Mouse (Mus musculus): ENCODE measurements around the gene Fam189a1. TPM values are rescaled to one million over a fixed set of nuclear protein-coding genes. Genes with fewer than 3 reads are reported as not detected.
A peak's percentile ranks its signal among the peaks of the same experiment; 100 is the strongest.

The Fam189a1 gene
- polyA plus RNA-seq, 1 experiment from 2014 or later: 3.6 TPM

DNA sequence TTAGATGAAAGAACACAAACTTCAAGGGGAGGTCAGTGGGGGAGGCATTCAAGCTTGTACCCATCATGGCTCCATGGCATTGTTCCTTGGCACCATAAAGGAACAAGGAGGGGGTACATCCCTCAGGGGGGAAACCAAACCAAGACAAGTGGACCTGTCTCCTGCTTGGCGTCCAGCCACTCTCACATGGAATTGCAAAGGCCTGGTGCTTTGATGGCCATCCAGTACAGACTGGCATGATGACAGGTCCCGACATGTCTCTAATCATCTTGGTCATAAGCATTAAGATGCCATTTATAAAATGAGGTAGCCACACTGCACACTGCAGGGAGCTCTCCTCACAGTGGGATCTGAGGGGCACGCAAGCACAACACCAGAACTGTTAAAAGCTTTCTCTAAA is 41.0 kb downstream of the Fam189a1 start:
- Histone ChIP-seq H3K9me3 (ENCODE audit: control insufficient read depth, low read length) (no peaks in the 10 kb centered on the region), H3K27me3 (replicated peaks; ENCODE audit: control insufficient read depth, insufficient read depth, low read length) (no peaks in the 10 kb centered on the region), H3K4me2 (ENCODE audit: low read depth, low read length) (no peak overlapping the region), H3K36me3 (ENCODE audit: control insufficient read depth, insufficient read depth, low read length) (no peaks in the 10 kb centered on the region), H3K9ac (ENCODE audit: low read depth, low read length) (no peak overlapping the region), H3K27ac (replicated peaks; ENCODE audit: low read depth, low read length) (no peak overlapping the region), H3K4me3 (ENCODE audit: low read depth, low read length) (no peak overlapping the region), H3K4me1 (ENCODE audit: control insufficient read depth, insufficient read depth, low read length) (no peaks in the 10 kb centered on the region)
- DNase-seq (ENCODE audit: low spot score) (no peak), ATAC-seq (ENCODE audit: low read depth) (no peak)
- WGBS: 67% methylated on average over 3 of the region's 3 CpGs

DNA sequence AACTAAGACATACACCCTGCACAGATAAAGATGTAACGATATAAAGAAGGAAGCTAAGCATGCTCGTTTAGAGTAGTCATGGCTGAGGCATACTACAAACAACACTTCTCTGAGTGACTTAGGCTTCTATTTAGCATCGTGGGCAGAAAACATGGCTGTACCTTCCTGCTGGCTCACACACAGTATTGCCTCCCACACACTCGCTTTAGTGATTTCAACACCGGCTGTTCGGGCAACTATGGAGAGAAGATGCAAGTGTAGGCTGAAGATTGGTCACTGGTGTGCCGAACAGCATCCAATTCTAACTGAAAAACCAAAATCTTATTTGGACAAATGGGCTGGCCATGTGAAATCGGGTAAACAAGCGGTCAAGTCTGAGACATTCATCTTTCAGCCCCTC is 44.7 kb downstream of the Fam189a1 start:
- DNase-seq (ENCODE audit: low spot score) (no peak), ATAC-seq (ENCODE audit: low read depth) (no peak)
- H3K36me3 ChIP-seq (ENCODE audit: control insufficient read depth, insufficient read depth, low read length): no peaks in the 10 kb centered on the region
- H3K27me3 ChIP-seq (replicated peaks; ENCODE audit: control insufficient read depth, insufficient read depth, low read length): no peaks in the 10 kb centered on the region
- no peak overlapping the region for H3K4me2 ChIP-seq (ENCODE audit: low read depth, low read length)
- H3K4me3 ChIP-seq (ENCODE audit: low read depth, low read length): no peak overlapping the region
- H3K4me1 ChIP-seq (ENCODE audit: control insufficient read depth, insufficient read depth, low read length): no peaks in the 10 kb centered on the region
- H3K9me3 ChIP-seq (ENCODE audit: control insufficient read depth, low read length): no peaks in the 10 kb centered on the region
- 91% methylated on average over 9 of the region's 9 CpGs for WGBS
- no peak overlapping the region for H3K27ac ChIP-seq (replicated peaks; ENCODE audit: low read depth, low read length)
- H3K9ac ChIP-seq (ENCODE audit: low read depth, low read length): no peak overlapping the region

DNA sequence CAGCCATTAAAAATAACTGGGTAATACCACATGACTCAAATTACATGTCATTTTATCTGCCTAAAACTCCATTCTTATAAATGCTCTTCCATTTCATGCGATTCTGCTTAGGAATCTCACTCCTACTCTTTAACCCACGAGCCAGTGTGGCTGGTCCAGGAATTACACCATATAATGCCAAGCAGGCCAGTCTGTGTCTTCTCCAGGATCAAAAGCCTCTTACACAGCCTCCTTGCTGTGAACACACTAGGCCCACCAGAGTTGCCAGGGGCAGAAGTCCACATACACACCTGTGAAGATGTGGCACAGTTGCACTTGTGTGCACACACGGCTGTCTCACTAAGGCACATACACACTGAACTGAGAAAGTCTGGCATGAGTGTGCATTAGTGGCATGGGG is 50.8 kb downstream of the Fam189a1 start:
- DNase-seq (ENCODE audit: low spot score) (no peak), ATAC-seq (ENCODE audit: low read depth) (no peak)
- WGBS: 78% methylated on average over 3 of the region's 3 CpGs
- H3K4me2 ChIP-seq (ENCODE audit: low read depth, low read length): no peak overlapping the region
- H3K36me3 ChIP-seq (ENCODE audit: control insufficient read depth, insufficient read depth, low read length): no peaks in the 10 kb centered on the region
- no peaks in the 10 kb centered on the region for H3K27me3 ChIP-seq (replicated peaks; ENCODE audit: control insufficient read depth, insufficient read depth, low read length)
- no peak overlapping the region for H3K4me3 ChIP-seq (ENCODE audit: low read depth, low read length)
- no peak overlapping the region for H3K9ac ChIP-seq (ENCODE audit: low read depth, low read length)
- no peaks in the 10 kb centered on the region for H3K9me3 ChIP-seq (ENCODE audit: control insufficient read depth, low read length)
- no peaks in the 10 kb centered on the region for H3K4me1 ChIP-seq (ENCODE audit: control insufficient read depth, insufficient read depth, low read length)
- no peak overlapping the region for H3K27ac ChIP-seq (replicated peaks; ENCODE audit: low read depth, low read length)

DNA sequence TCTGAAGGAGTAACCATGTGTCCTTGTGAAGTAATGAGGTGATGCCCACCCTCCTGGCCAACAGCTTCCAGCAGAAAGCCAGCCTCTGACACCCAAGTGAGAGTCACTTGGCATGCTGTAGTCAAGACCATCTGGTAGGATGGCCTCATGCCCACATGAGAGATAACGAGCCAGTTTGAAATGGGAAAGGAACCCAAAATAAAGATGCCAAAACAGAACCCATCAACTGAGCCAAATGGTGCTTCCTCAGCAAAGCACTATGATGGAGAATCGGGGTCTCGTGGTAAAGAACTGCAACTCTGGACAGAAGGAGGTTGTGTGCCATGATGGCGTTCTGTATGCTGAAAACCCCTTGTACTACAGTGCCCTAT is 51.3 kb downstream of the Fam189a1 start:
- Histone ChIP-seq H3K4me3 (ENCODE audit: low read depth, low read length) (no peak overlapping the region), H3K9ac (ENCODE audit: low read depth, low read length) (no peak overlapping the region), H3K9me3 (ENCODE audit: control insufficient read depth, low read length) (no peaks in the 10 kb centered on the region), H3K36me3 (ENCODE audit: control insufficient read depth, insufficient read depth, low read length) (no peaks in the 10 kb centered on the region), H3K27me3 (replicated peaks; ENCODE audit: control insufficient read depth, insufficient read depth, low read length) (no peaks in the 10 kb centered on the region), H3K4me1 (ENCODE audit: control insufficient read depth, insufficient read depth, low read length) (no peaks in the 10 kb centered on the region), H3K4me2 (ENCODE audit: low read depth, low read length) (no peak overlapping the region), H3K27ac (replicated peaks; ENCODE audit: low read depth, low read length) (no peak overlapping the region)
- no peak for DNase-seq (ENCODE audit: low spot score)
- no peak for ATAC-seq (ENCODE audit: low read depth)
- 92% methylated on average over 4 of the region's 4 CpGs for WGBS

DNA sequence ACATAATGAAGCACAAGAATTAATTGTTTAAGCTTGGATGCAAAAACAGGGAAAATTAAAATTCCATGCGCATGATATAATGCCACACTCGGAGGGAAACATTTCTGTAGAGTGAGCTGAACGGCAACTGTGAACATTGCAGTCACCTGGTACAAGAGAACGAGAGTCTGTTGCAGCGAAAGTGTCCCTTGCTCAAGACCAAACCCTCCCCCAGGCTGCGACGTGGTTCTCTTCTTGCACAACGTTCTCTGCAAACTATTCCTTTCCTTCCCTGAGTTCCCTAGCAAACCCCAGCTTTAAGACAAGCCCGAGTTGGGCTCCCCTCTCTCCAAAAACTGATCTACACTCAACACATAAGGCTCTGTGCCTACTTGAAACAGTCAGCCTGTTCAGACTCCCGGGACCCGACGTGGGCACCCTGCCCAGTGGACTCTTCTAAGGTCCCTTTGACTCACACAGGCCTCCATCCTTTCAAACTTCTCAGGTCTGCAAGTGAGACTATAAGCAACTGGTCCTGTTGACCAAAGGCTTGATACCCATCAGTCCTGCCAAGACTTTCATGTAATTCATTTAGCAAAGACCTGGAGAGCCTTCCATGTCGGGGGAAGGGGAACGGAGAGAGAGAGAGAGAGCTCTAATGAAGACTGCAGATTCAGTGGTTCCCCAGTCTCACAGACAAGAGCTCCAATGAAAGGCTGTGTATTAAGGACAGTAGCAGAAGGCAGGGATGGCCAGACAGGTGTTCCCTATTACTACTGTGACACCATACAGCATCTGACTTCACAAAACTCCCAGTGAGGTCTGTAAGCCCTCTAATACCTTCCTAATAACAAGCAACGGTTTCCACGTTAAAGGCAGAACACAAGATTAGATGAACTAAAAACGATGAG is 51.9 kb downstream of the Fam189a1 start:
- H3K9me3 ChIP-seq (ENCODE audit: control insufficient read depth, low read length): no peaks in the 10 kb centered on the region
- H3K27me3 ChIP-seq (replicated peaks; ENCODE audit: control insufficient read depth, insufficient read depth, low read length): no peaks in the 10 kb centered on the region
- DNase-seq (ENCODE audit: low spot score) (peak; percentile 20), ATAC-seq (ENCODE audit: low read depth) (no peak)
- H3K9ac ChIP-seq (ENCODE audit: low read depth, low read length): no peak overlapping the region
- H3K4me3 ChIP-seq (ENCODE audit: low read depth, low read length): no peak overlapping the region
- H3K4me1 ChIP-seq (ENCODE audit: control insufficient read depth, insufficient read depth, low read length): no peaks in the 10 kb centered on the region
- H3K4me2 ChIP-seq (ENCODE audit: low read depth, low read length): no peak overlapping the region
- H3K36me3 ChIP-seq (ENCODE audit: control insufficient read depth, insufficient read depth, low read length): no peaks in the 10 kb centered on the region
- 0 out of 2 replicates have a peak overlapping the region, but pooled peaks have one; percentile 11 for H3K27ac ChIP-seq (replicated peaks; ENCODE audit: low read depth, low read length)
- 77% methylated on average over 17 of the region's 17 CpGs for WGBS

DNA sequence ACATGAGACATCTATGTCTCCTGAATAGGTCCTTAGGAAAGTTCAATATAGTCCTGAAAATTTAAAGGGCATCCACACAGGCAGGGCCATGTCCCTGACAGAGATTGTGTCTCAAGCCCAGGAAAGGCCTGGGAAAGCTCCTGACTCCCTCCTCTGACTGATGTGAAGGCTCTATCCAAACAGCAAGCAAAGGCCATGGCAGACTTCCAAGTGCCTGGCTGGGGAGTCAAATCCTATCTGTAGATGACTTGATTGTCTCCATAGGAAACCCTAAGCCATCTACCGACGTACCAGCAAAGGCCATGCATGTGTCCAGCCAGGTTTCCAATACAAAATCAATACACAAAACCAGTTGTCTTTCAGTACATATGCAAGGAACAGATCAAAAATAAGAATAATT is 54.7 kb downstream of the Fam189a1 start:
- WGBS: 89% methylated on average over 2 of the region's 2 CpGs
- no peaks in the 10 kb centered on the region for H3K4me1 ChIP-seq (ENCODE audit: control insufficient read depth, insufficient read depth, low read length)
- DNase-seq (ENCODE audit: low spot score) (no peak), ATAC-seq (ENCODE audit: low read depth) (no peak)
- no peak overlapping the region for H3K9ac ChIP-seq (ENCODE audit: low read depth, low read length)
- no peak overlapping the region for H3K4me2 ChIP-seq (ENCODE audit: low read depth, low read length)
- H3K4me3 ChIP-seq (ENCODE audit: low read depth, low read length): no peak overlapping the region
- no peak overlapping the region for H3K27ac ChIP-seq (replicated peaks; ENCODE audit: low read depth, low read length)
- no peaks in the 10 kb centered on the region for H3K27me3 ChIP-seq (replicated peaks; ENCODE audit: control insufficient read depth, insufficient read depth, low read length)
- H3K9me3 ChIP-seq (ENCODE audit: control insufficient read depth, low read length): no peaks in the 10 kb centered on the region
- H3K36me3 ChIP-seq (ENCODE audit: control insufficient read depth, insufficient read depth, low read length): no peaks in the 10 kb centered on the region

DNA sequence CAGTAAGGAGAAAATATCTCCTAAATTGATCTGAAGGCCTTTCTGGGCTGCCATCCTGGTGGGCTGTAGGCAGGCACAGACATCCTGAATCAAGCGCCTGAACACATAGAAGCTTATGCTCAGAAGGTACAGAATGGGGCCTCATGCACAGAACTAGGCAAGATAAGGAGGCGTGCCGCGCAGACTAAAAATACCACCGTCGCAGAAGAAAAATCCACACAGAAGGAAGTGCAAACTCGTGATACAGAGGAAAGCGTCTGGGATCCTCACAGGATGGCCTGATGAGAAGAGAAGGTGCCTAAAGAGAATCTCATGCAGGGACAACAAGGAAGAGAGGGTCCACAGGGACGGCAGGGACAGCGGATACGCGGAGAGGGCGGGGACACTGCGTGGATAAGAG is 58.7 kb downstream of the Fam189a1 start:
- H3K9me3 ChIP-seq (ENCODE audit: control insufficient read depth, low read length): no peaks in the 10 kb centered on the region
- H3K4me3 ChIP-seq (ENCODE audit: low read depth, low read length): no peak overlapping the region
- H3K27ac ChIP-seq (replicated peaks; ENCODE audit: low read depth, low read length): no peak overlapping the region
- H3K36me3 ChIP-seq (ENCODE audit: control insufficient read depth, insufficient read depth, low read length): no peaks in the 10 kb centered on the region
- H3K27me3 ChIP-seq (replicated peaks; ENCODE audit: control insufficient read depth, insufficient read depth, low read length): no peaks in the 10 kb centered on the region
- no peaks in the 10 kb centered on the region for H3K4me1 ChIP-seq (ENCODE audit: control insufficient read depth, insufficient read depth, low read length)
- 88% methylated on average over 14 of the region's 14 CpGs for WGBS
- DNase-seq (ENCODE audit: low spot score): no peak
- no peak overlapping the region for H3K4me2 ChIP-seq (ENCODE audit: low read depth, low read length)
- no peak overlapping the region for H3K9ac ChIP-seq (ENCODE audit: low read depth, low read length)
- ATAC-seq (ENCODE audit: low read depth): no peak

DNA sequence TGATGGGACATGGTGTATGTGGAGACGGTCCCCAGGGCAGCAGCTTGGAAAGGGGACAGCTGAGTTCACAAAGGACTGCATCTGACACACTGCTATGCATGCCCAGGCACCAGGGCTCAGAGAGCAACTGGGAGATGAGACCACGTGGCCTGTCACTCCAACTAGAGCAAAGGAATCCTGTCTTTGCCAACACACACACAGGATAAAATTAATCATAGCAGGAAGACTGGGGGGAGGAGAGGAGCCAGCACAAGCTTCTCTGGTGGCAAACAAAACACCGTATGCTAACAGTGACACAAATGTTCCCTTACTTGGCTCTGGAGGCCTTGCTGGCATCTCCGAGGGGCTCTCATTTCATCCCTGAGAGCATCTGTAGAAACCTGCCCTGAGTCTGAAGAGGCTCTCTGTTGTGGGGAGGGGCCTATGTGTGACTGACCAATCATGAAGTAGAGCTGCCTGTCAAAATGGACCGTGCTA is 60.7 kb downstream of the Fam189a1 start:
- Histone ChIP-seq H3K4me1 (ENCODE audit: control insufficient read depth, insufficient read depth, low read length) (no peaks in the 10 kb centered on the region), H3K27me3 (replicated peaks; ENCODE audit: control insufficient read depth, insufficient read depth, low read length) (no peaks in the 10 kb centered on the region), H3K4me2 (ENCODE audit: low read depth, low read length) (no peak overlapping the region), H3K4me3 (ENCODE audit: low read depth, low read length) (no peak overlapping the region), H3K27ac (replicated peaks; ENCODE audit: low read depth, low read length) (no peak overlapping the region), H3K9ac (ENCODE audit: low read depth, low read length) (no peak overlapping the region), H3K9me3 (ENCODE audit: control insufficient read depth, low read length) (no peaks in the 10 kb centered on the region), H3K36me3 (ENCODE audit: control insufficient read depth, insufficient read depth, low read length) (no peaks in the 10 kb centered on the region)
- DNase-seq (ENCODE audit: low spot score) (peak; percentile 51), ATAC-seq (ENCODE audit: low read depth) (peak; percentile 83)
- WGBS: 49% methylated on average over 5 of the region's 5 CpGs

DNA sequence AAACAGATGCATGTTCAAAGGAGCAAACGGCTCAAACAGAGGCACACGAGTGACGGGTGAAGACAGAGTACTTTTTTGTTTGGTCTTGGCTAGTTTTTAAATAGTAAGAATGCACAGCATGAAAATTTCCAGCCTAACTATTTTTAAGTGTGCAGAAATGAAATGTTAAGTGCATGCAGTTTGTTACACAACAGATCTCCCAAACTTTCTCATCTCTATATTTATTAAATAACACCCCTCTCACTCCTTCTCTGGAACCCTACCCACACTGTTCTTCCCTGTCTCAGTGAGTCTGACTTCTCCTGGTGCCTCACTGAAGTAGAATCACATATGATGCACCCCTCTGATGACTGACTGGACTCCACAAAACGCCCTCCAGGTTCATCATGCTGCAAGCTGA is 63.1 kb downstream of the Fam189a1 start:
- no peaks in the 10 kb centered on the region for H3K36me3 ChIP-seq (ENCODE audit: control insufficient read depth, insufficient read depth, low read length)
- DNase-seq (ENCODE audit: low spot score): no peak
- no peak for ATAC-seq (ENCODE audit: low read depth)
- H3K9me3 ChIP-seq (ENCODE audit: control insufficient read depth, low read length): no peaks in the 10 kb centered on the region
- H3K9ac ChIP-seq (ENCODE audit: low read depth, low read length): no peak overlapping the region
- 65% methylated on average over 4 of the region's 4 CpGs for WGBS
- H3K4me2 ChIP-seq (ENCODE audit: low read depth, low read length): no peak overlapping the region
- no peaks in the 10 kb centered on the region for H3K27me3 ChIP-seq (replicated peaks; ENCODE audit: control insufficient read depth, insufficient read depth, low read length)
- H3K4me3 ChIP-seq (ENCODE audit: low read depth, low read length): no peak overlapping the region
- H3K27ac ChIP-seq (replicated peaks; ENCODE audit: low read depth, low read length): no peak overlapping the region
- H3K4me1 ChIP-seq (ENCODE audit: control insufficient read depth, insufficient read depth, low read length): no peaks in the 10 kb centered on the region
